Mouse (Mus musculus) small intestine, adult 2 months (tissue): ENCODE measurements around the gene Ap2s1. TPM values are rescaled to one million over a fixed set of nuclear protein-coding genes. Genes with fewer than 3 reads are reported as not detected.
A peak's percentile ranks its signal among the peaks of the same experiment; 100 is the strongest.

Source experiments
- H3K27ac ChIP-seq: fragments of 200-500 bp; 2 replicates; pipeline ENCODE4 v1.5.1; 2012; ENCODE audit warnings: low read depth, low read length, control low read depth, inconsistent platforms; ENCODE audit not compliant: insufficient read depth
- H3K27me3 ChIP-seq: fragments of 200-500 bp; 2 replicates; pipeline ENCODE4 v1.6.1; 2012; ENCODE audit warnings: mild to moderate bottlenecking, moderate library complexity, low read length, inconsistent platforms; ENCODE audit not compliant: control insufficient read depth, insufficient read depth
- H3K36me3 ChIP-seq: fragments of 200-500 bp; 2 replicates; pipeline ENCODE4 v1.6.1; 2012; ENCODE audit warnings: mild to moderate bottlenecking, low read length, control low read depth, inconsistent platforms; ENCODE audit not compliant: control insufficient read depth, insufficient read depth
- H3K4me1 ChIP-seq: fragments of 200-500 bp; 2 replicates; pipeline ENCODE4 v1.6.1; 2012; ENCODE audit warnings: low read length, inconsistent platforms, mixed read lengths; ENCODE audit not compliant: control insufficient read depth, insufficient read depth, insufficient read length
- H3K4me3 ChIP-seq: fragments of 200-500 bp; 2 replicates; pipeline ENCODE4 v1.5.1; 2012; ENCODE audit warnings: low read depth, mild to moderate bottlenecking, control low read depth, inconsistent platforms, low read length, moderate library complexity
- CTCF ChIP-seq: fragments of 200-500 bp; IDR thresholded peaks from 2 replicates; pipeline ENCODE4 v1.5.1; 2012; ENCODE audit warnings: low read depth, mild to moderate bottlenecking, control low read depth, inconsistent platforms, low read length, moderate library complexity, mixed read lengths; ENCODE audit not compliant: insufficient replicate concordance, insufficient read length; ENCODE audit errors: extremely low read depth
- POLR2A ChIP-seq: fragments of 200-500 bp; IDR thresholded peaks from 2 replicates; pipeline ENCODE4 v1.6.1; 2012; ENCODE audit warnings: low read depth, mild to moderate bottlenecking, control low read depth, inconsistent platforms, low read length, moderate library complexity
- WGBS: fragments of 180-500 bp; shearing (Covaris S2); methylation state at CpG from one replicate; pipeline ENCODE4 v1.1.7; 2018; 5-methylcytosine and 5-hydroxymethylcytosine counted together
- polyA plus RNA-seq: library from polyadenylated mRNA; depleted of rRNA; stranded (reverse); fragments of >200 nt; gene quantifications from 2 replicates; pipeline ENCODE4 v1.2.3, GENCODE M21; 2012

The Ap2s1 gene
- polyA plus RNA-seq, 1 experiment: 540 TPM

- Histone ChIP-seq H3K4me1 (peaks cover 17% of the 10 kb centered on the region; the same call in 1 of the 2 replicates), H3K27ac (peak overlapping the region; percentile 59), H3K27me3 (no peaks in the 10 kb centered on the region), H3K36me3 (peaks cover 14% of the 10 kb centered on the region), H3K4me3 (peak overlapping the region; percentile 90)
- WGBS: 9% methylated on average over 10 of the region's 10 CpGs
- TF ChIP-seq POLR2A: no peak
- TF ChIP-seq CTCF: no peak
These were observed 45.0 kb downstream of the Ap2s1 start for GRCm38 (mm10) chr7:16783224-16783688.

GRCm38 (mm10) chr7:16783758-16784415 is 45.7 kb downstream of the Ap2s1 start:
- TF ChIP-seq CTCF (no peak), POLR2A (no peak)
- peak overlapping the region; percentile 59 for H3K27ac ChIP-seq
- H3K4me1 ChIP-seq: peaks cover 17% of the 10 kb centered on the region; the same call in 1 of the 2 replicates
- 17% methylated on average over 17 of the region's 17 CpGs for WGBS
- H3K27me3 ChIP-seq: no peaks in the 10 kb centered on the region
- H3K36me3 ChIP-seq: peaks cover 15% of the 10 kb centered on the region
- H3K4me3 ChIP-seq: peak overlapping the region; percentile 90

GRCm38 (mm10) chr7:16784498-16784976 is 46.3 kb downstream of the Ap2s1 start:
- Histone ChIP-seq H3K27me3 (no peaks in the 10 kb centered on the region), H3K27ac (peak overlapping the region; percentile 59), H3K4me1 (peaks cover 17% of the 10 kb centered on the region; the same call in 1 of the 2 replicates), H3K36me3 (peaks cover 15% of the 10 kb centered on the region), H3K4me3 (peak overlapping the region; percentile 90)
- WGBS: 21% methylated on average over 10 of the region's 10 CpGs
- TF ChIP-seq POLR2A (0 out of 2 replicates have a peak, but pooled peaks have one; percentile 16), CTCF (no peak)

GRCm38 (mm10) chr7:16785541-16786083 is 47.4 kb downstream of the Ap2s1 start:
- TF ChIP-seq CTCF (no peak), POLR2A (no peak)
- Histone ChIP-seq H3K27me3 (no peaks in the 10 kb centered on the region), H3K36me3 (peaks cover 18% of the 10 kb centered on the region), H3K4me1 (peaks cover 17% of the 10 kb centered on the region; the same call in 1 of the 2 replicates), H3K27ac (no peak overlapping the region), H3K4me3 (no peak overlapping the region)
- WGBS: 46% methylated on average over 8 of the region's 8 CpGs

GRCm38 (mm10) chr7:16792316-16792715 is 54.1 kb downstream of the Ap2s1 start:
- H3K27me3 ChIP-seq: no peaks in the 10 kb centered on the region
- peaks cover 6% of the 10 kb centered on the region for H3K4me1 ChIP-seq
- TF ChIP-seq POLR2A (no peak), CTCF (no peak)
- peaks cover 44% of the 10 kb centered on the region for H3K36me3 ChIP-seq
- H3K4me3 ChIP-seq: no peak overlapping the region
- peak overlapping the region; percentile 37; the same call in 1 of the 2 replicates for H3K27ac ChIP-seq
- WGBS: 13% methylated on average over 5 of the region's 5 CpGs

GRCm38 (mm10) chr7:16793010-16793725 is 55.0 kb downstream of the Ap2s1 start:
- Histone ChIP-seq H3K4me1 (peaks cover 6% of the 10 kb centered on the region), H3K4me3 (no peak overlapping the region), H3K27ac (no peak overlapping the region), H3K36me3 (peaks cover 43% of the 10 kb centered on the region), H3K27me3 (no peaks in the 10 kb centered on the region)
- WGBS: 73% methylated on average over 19 of the region's 19 CpGs
- TF ChIP-seq POLR2A (no peak), CTCF (no peak)
